Mouse (Mus musculus) adipocyte (in vitro differentiated cells): ENCODE data around the gene Calm2.

ENCODE experiments used
- DNase-seq: peaks from one replicate; pipeline ENCODE4 v3.0.0-alpha.2; 2016; ENCODE audit warnings: low spot score

The Calm2 gene

GRCm38 (mm10) chr17:87446767-87447611 lies at the start of gene Calm2:
Gene Calm2 (minus strand): TSS chr17:87446935.
- DNase-seq: peak; percentile 99

GRCm38 (mm10) chr17:87495504-87495903 lies 48.8 kb upstream of the Calm2 start:
- DNase-seq: no peak

- no peak for DNase-seq
Observed at GRCm38 (mm10) chr17:87494310-87494709, 47.6 kb upstream of the Calm2 start.

GRCm38 (mm10) chr17:87492286-87492685 lies 45.6 kb upstream of the Calm2 start:
- DNase-seq: no peak

- DNase-seq: peak; percentile 29
Observed at GRCm38 (mm10) chr17:87490295-87490694, 43.6 kb upstream of the Calm2 start.

GRCm38 (mm10) chr17:87485751-87486150 lies 39.0 kb upstream of the Calm2 start:
- no peak for DNase-seq

GRCm38 (mm10) chr17:87482867-87483266 lies 36.1 kb upstream of the Calm2 start:
- DNase-seq: no peak

GRCm38 (mm10) chr17:87478569-87478968 lies 31.8 kb upstream of the Calm2 start:
- DNase-seq: no peak

GRCm38 (mm10) chr17:87477611-87478010 lies 30.9 kb upstream of the Calm2 start:
- no peak for DNase-seq

GRCm38 (mm10) chr17:87475356-87475755 lies 28.6 kb upstream of the Calm2 start:
- no peak for DNase-seq

GRCm38 (mm10) chr17:87474501-87474795 lies 27.7 kb upstream of the Calm2 start:
- DNase-seq: no peak

GRCm38 (mm10) chr17:87473736-87474500 lies 27.2 kb upstream of the Calm2 start:
- DNase-seq: no peak

GRCm38 (mm10) chr17:87473441-87473735 lies 26.7 kb upstream of the Calm2 start:
- DNase-seq: no peak

- DNase-seq: no peak
Observed at GRCm38 (mm10) chr17:87472879-87473278, 26.1 kb upstream of the Calm2 start.

GRCm38 (mm10) chr17:87471661-87472060 lies 24.9 kb upstream of the Calm2 start:
- no peak for DNase-seq

GRCm38 (mm10) chr17:87470797-87471196 lies 24.1 kb upstream of the Calm2 start:
- no peak for DNase-seq

GRCm38 (mm10) chr17:87470282-87470681 lies 23.5 kb upstream of the Calm2 start:
- no peak for DNase-seq

GRCm38 (mm10) chr17:87469428-87469827 lies 22.7 kb upstream of the Calm2 start:
- DNase-seq: no peak

- DNase-seq: no peak
Observed at GRCm38 (mm10) chr17:87468616-87469015, 21.9 kb upstream of the Calm2 start.

GRCm38 (mm10) chr17:87461499-87461896 lies 14.8 kb upstream of the Calm2 start:
- no peak for DNase-seq

GRCm38 (mm10) chr17:87460669-87461498 lies 14.1 kb upstream of the Calm2 start:
- no peak for DNase-seq

- DNase-seq: no peak
Observed at GRCm38 (mm10) chr17:87459750-87460668, 13.3 kb upstream of the Calm2 start.
